Mouse (Mus musculus): ENCODE results near the gene Ppp1r14b. TPM values are rescaled to one million over a fixed set of nuclear protein-coding genes. Genes with fewer than 3 reads are reported as not detected.
A peak's percentile ranks its signal among the peaks of the same experiment; 100 is the strongest.

Gene Ppp1r14b
- polyA plus RNA-seq, 1 experiment from 2014 or later = 82.3 TPM

GRCm38 (mm10) chr19:6936299-6936698, 38.5 kb upstream of the Ppp1r14b start:
- no peak overlapping the region for H3K4me2 ChIP-seq
- no peak overlapping the region for H3K4me3 ChIP-seq
- H3K36me3 ChIP-seq = 0 out of 2 replicates have a peak, but pooled peaks cover 4% of the 10 kb centered on the region
- no peaks in the 10 kb centered on the region for H3K9me3 ChIP-seq
- H3K27ac ChIP-seq (replicated peaks) = no peak overlapping the region
- no peak overlapping the region for H3K9ac ChIP-seq
- peaks cover 57% of the 10 kb centered on the region for H3K27me3 ChIP-seq (replicated peaks)
- no peak for ATAC-seq (ENCODE audit: extremely low read depth, insufficient number of reproducible peaks, low FRiP score, low TSS enrichment)
- 23% methylated on average over 3 of the region's 3 CpGs for WGBS
- H3K4me1 ChIP-seq = peaks cover 31% of the 10 kb centered on the region

GRCm38 (mm10) chr19:6937541-6938465, 37.0 kb upstream of the Ppp1r14b start:
- Histone ChIP-seq H3K4me1 (peaks cover 33% of the 10 kb centered on the region), H3K4me3 (no peak overlapping the region), H3K9me3 (no peaks in the 10 kb centered on the region), H3K4me2 (no peak overlapping the region), H3K27ac (replicated peaks) (no peak overlapping the region), H3K9ac (no peak overlapping the region; the same call in 1 of the 2 replicates), H3K36me3 (0 out of 2 replicates have a peak, but pooled peaks cover 4% of the 10 kb centered on the region), H3K27me3 (replicated peaks) (peaks cover 42% of the 10 kb centered on the region)
- 70% methylated on average over 16 of the region's 16 CpGs for WGBS
- ATAC-seq (ENCODE audit: extremely low read depth, insufficient number of reproducible peaks, low FRiP score, low TSS enrichment) = no peak

- no peak for ATAC-seq (ENCODE audit: extremely low read depth, insufficient number of reproducible peaks, low FRiP score, low TSS enrichment)
- Histone ChIP-seq H3K4me3 (no peak overlapping the region), H3K36me3 (0 out of 2 replicates have a peak, but pooled peaks cover 8% of the 10 kb centered on the region), H3K4me2 (no peak overlapping the region), H3K27ac (replicated peaks) (no peak overlapping the region), H3K4me1 (peaks cover 31% of the 10 kb centered on the region), H3K9me3 (no peaks in the 10 kb centered on the region), H3K9ac (peak overlapping the region; percentile 87; the same call in 1 of the 2 replicates), H3K27me3 (replicated peaks) (peaks cover 27% of the 10 kb centered on the region)
- WGBS = 86% methylated on average over 20 of the region's 20 CpGs
These were observed 35.4 kb upstream of the Ppp1r14b start for GRCm38 (mm10) chr19:6939106-6940002.

GRCm38 (mm10) chr19:6940396-6941351, 34.1 kb upstream of the Ppp1r14b start:
- Histone ChIP-seq H3K4me1 (peaks cover 30% of the 10 kb centered on the region), H3K36me3 (peaks cover 20% of the 10 kb centered on the region), H3K4me3 (peak overlapping the region; percentile 67), H3K27ac (replicated peaks) (peak overlapping the region; percentile 97), H3K27me3 (replicated peaks) (peaks cover 13% of the 10 kb centered on the region), H3K9ac (peak overlapping the region; percentile 87), H3K4me2 (peak overlapping the region; percentile 100), H3K9me3 (no peaks in the 10 kb centered on the region)
- peak; percentile 6; the same call in 1 of the 2 replicates for ATAC-seq (ENCODE audit: extremely low read depth, insufficient number of reproducible peaks, low FRiP score, low TSS enrichment)
- WGBS = 20% methylated on average over 28 of the region's 29 CpGs

- Histone ChIP-seq H3K4me2 (peak within 1 kb of the TSS; percentile 100), H3K27me3 (replicated peaks) (0 out of 2 replicates have a peak, but pooled peaks cover 5% of the 10 kb centered on the region), H3K27ac (replicated peaks) (peak within 1 kb of the TSS; percentile 97), H3K4me3 (peak within 1 kb of the TSS; percentile 67), H3K36me3 (peaks cover 24% of the 10 kb centered on the region), H3K9me3 (no peaks in the 10 kb centered on the region), H3K9ac (peak within 1 kb of the TSS; percentile 87), H3K4me1 (peaks cover 30% of the 10 kb centered on the region)
- under 1% methylated on average over 83 of the region's 83 CpGs for WGBS
- peak; percentile 65 for ATAC-seq (ENCODE audit: extremely low read depth, insufficient number of reproducible peaks, low FRiP score, low TSS enrichment)
These were observed 33.2 kb upstream of the Ppp1r14b start, which contains the start of gene Bad for GRCm38 (mm10) chr19:6941372-6942248. TSS of gene Bad (plus strand) at chr19:6941861.

- peak within 1 kb of the TSS; percentile 97 for H3K27ac ChIP-seq (replicated peaks)
- H3K36me3 ChIP-seq = peaks cover 30% of the 10 kb centered on the region
- H3K4me2 ChIP-seq = peak within 1 kb of the TSS; percentile 100
- H3K9me3 ChIP-seq = no peaks in the 10 kb centered on the region
- H3K4me1 ChIP-seq = peaks cover 30% of the 10 kb centered on the region
- peak; percentile 84 for ATAC-seq (ENCODE audit: extremely low read depth, insufficient number of reproducible peaks, low FRiP score, low TSS enrichment)
- peak within 1 kb of the TSS; percentile 67 for H3K4me3 ChIP-seq
- H3K9ac ChIP-seq = peak within 1 kb of the TSS; percentile 87
- WGBS = under 1% methylated on average over 27 of the region's 27 CpGs
- H3K27me3 ChIP-seq (replicated peaks) = no peaks in the 10 kb centered on the region
These were observed 32.5 kb upstream of the Ppp1r14b start, which contains the start of gene Gpr137 for GRCm38 (mm10) chr19:6942249-6942691. TSS of gene Gpr137 (minus strand) at chr19:6942480.

- Histone ChIP-seq H3K4me2 (peak overlapping the region; percentile 100), H3K4me1 (peaks cover 30% of the 10 kb centered on the region), H3K36me3 (peaks cover 30% of the 10 kb centered on the region), H3K27ac (replicated peaks) (peak overlapping the region; percentile 97), H3K9ac (peak overlapping the region; percentile 87), H3K27me3 (replicated peaks) (no peaks in the 10 kb centered on the region), H3K4me3 (peak overlapping the region; percentile 67), H3K9me3 (no peaks in the 10 kb centered on the region)
- 20% methylated on average over 5 of the region's 5 CpGs for WGBS
- ATAC-seq (ENCODE audit: extremely low read depth, insufficient number of reproducible peaks, low FRiP score, low TSS enrichment) = no peak
These were observed 32.0 kb upstream of the Ppp1r14b start for GRCm38 (mm10) chr19:6942764-6943163.

GRCm38 (mm10) chr19:6943709-6944108, 31.1 kb upstream of the Ppp1r14b start:
- ATAC-seq (ENCODE audit: extremely low read depth, insufficient number of reproducible peaks, low FRiP score, low TSS enrichment) = no peak
- H3K27ac ChIP-seq (replicated peaks) = no peak overlapping the region

GRCm38 (mm10) chr19:6947742-6948141, 27.0 kb upstream of the Ppp1r14b start:
- Histone ChIP-seq H3K4me1 (peaks cover 25% of the 10 kb centered on the region), H3K4me2 (no peak overlapping the region), H3K9me3 (no peaks in the 10 kb centered on the region), H3K27me3 (replicated peaks) (no peaks in the 10 kb centered on the region), H3K27ac (replicated peaks) (no peak overlapping the region), H3K36me3 (peaks cover 30% of the 10 kb centered on the region), H3K4me3 (no peak overlapping the region), H3K9ac (no peak overlapping the region)
- ATAC-seq (ENCODE audit: extremely low read depth, insufficient number of reproducible peaks, low FRiP score, low TSS enrichment) = no peak
- WGBS = 43% methylated on average over 4 of the region's 4 CpGs

More at GRCm38 (mm10) chr19:6943709-6944108, 31.1 kb upstream of the Ppp1r14b start:
- Histone ChIP-seq H3K36me3 (peaks cover 30% of the 10 kb centered on the region), H3K4me1 (peaks cover 30% of the 10 kb centered on the region), H3K4me3 (no peak overlapping the region), H3K9ac (no peak overlapping the region), H3K4me2 (no peak overlapping the region), H3K9me3 (no peaks in the 10 kb centered on the region), H3K27me3 (replicated peaks) (no peaks in the 10 kb centered on the region)
- WGBS = 93% methylated on average over 6 of the region's 6 CpGs
